Mouse (Mus musculus) R1 (cell line): ENCODE results near the gene Cln6.
"Not testable (repeated sequence)": the region's sequence is repeated elsewhere in the genome, so short reads cannot be mapped to it uniquely, and the experiment has no call there.

ENCODE experiments used
- DNase-seq: peaks from one replicate; pipeline ENCODE4 v3.0.0-alpha.2; 2018; ENCODE audit warnings: low read depth, low spot score

The Cln6 gene

GRCm38 (mm10) chr9:62829877-62830276 lies 8.7 kb upstream of the Cln6 start:
- peak; percentile 91 for DNase-seq

DNA sequence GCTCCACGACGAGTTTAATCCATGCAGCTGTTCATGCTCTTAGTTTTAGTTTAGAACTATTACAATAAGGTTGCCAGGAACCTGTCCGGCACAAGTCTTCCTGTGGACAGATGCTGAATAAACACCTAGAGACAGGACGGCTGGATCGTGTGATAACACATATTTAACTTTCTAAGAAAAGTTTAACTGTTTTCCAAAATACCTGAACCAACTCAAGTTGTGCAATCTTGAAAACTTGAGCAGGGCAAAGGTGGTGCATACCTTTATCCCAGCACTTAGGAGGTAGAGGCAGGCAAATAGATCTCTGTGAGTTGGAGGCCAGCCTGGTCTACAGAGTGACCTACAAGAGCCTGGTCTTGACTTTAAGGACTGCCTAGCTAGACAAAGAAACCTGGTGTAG lies 3.7 kb upstream of the Cln6 start:
- no peak for DNase-seq

DNA sequence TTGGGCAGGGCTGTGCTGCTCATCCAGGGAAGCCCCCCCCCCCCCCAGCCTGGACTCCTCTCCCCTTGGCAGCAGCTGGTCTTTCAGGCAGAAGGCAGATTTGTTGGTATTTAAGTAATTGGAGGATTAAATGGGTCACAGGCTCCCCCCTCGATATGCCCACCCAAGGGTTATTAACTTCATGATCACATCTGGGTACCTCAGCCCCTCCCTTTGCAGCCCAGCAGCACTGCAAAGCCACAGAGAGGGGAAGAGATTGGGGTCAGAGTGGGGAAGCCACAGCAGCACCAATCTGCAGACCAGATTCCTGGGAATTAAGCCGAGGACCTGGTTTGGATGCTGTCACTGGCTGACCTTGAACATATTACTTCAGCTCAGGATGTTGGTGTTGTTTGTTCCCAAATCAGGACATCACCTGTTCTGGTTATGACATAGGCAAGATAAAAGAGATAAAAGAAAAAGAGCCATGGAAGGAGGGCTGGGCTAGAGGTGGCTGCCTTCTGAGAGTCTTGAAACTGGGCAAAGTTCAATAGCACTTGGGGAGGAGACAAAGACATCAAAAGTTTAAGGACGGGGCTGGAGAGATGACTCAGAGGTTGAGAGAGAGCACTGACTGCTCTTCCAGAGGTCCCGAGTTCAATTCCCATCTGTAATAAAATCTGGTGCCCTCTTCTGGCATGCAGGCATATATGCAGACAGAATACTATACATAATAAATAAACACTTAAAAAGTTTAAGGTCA lies 2.7 kb upstream of the Cln6 start:
- DNase-seq = no peak

GRCm38 (mm10) chr9:62837611-62838010 lies 974 bp upstream of the Cln6 start:
- no peak for DNase-seq

GRCm38 (mm10) chr9:62838146-62838505 lies 459 bp upstream of the Cln6 start:
- no peak for DNase-seq

DNA sequence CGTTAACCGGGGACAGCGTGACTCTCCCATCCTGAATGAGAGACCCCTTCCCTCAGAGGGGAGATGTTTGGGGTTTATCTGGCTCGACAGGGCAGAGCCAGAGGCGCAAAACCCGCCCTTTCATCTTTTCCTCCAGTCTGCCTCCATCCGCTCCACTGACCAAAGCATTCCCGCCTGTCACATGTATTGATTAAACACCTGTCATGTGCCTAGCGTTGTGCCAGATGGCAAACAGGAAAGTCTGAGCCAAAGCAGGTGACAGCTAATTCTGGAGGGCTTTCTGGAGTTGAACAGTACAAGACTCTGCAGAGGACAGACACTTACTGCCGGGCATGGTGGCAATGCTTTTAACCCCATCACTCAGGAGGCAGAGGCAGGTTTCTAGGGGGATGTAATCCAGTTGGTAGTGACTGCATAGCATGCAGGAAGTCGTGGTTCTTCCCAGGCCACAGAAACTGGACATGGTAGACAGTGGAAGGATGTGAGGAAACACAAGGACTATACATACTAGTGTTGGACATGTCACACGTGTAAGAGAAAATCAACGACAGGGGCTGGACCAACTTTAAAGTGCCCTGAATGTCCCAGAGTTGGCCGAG lies 686 bp downstream of the Cln6 start:
- peak; percentile 39 for DNase-seq

DNA sequence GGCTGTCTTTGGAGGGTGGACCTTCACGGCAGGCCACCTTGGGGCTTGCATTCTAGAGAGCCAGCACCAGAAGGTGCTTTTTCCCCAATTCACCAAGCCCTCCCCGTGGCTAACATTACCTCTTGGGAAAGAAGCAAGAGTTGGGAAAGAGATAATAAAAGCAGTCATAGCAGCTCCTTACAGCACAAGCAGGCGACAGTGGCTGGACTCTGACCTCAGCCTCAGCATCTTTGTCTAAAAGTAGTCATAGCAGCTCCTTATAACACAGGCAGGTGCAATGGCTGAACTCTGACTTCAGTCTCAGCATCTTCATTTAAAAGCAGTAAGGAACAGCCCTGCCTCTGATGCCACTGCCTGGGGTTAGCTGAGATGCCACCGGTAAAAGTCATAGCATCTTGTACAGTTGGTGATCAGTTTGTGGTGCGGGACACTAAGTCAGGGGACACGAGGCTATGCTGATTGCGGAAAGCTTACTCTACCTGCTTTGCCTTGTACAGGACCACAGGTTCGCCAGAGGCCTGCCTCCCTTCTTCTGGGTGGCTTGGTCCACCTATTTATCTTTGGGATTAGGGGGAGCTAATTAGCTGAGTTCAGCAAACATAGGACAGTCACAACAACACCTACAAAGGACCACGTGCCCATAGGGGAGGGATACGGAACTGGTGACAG lies 4.9 kb downstream of the Cln6 start:
- DNase-seq = no peak

GRCm38 (mm10) chr9:62844461-62844860 lies 5.9 kb downstream of the Cln6 start:
- DNase-seq = no peak

DNA sequence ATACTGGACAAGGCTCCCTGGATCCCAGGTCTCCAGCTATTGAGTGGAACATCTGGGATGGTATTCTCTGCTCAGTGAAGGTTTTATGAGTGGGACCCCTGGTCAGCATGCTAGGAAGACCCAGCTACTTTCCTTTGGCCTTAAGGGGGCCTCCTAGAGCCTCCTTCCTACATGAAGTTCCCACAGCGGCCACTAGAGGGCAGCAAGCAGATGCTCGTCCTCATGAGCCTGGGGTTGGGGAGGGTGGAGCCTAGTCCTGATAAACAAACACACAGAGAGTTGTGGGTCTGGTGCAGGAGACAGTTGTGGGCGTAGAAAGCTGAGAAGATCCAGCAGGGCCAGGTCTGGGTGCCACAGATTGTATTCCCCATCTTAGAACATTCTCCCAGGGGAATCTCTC lies 9.1 kb downstream of the Cln6 start:
- DNase-seq = peak; percentile 92

- DNase-seq = no peak
These were observed 10.1 kb downstream of the Cln6 start for GRCm38 (mm10) chr9:62848641-62849040.

DNA sequence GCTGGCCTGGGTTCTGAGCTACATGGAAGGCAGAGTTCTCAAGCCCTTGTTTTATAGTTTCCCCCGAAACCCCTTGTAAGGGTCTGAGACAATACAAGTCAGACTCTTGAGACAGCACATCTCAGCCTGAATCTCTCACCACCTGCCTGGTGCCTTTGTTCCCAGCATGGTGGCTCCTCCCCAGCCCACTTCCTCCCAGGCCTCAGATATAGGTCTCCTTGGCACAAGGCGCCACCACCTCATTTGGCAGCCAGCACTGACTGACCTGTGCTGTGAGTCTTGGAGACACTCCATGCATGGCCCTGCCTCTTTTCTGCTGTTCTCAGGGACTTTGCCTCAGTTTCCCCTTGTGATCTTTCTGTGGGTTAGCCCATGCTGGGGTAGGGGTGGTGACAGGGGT lies 13.0 kb downstream of the Cln6 start:
- no peak for DNase-seq

DNA sequence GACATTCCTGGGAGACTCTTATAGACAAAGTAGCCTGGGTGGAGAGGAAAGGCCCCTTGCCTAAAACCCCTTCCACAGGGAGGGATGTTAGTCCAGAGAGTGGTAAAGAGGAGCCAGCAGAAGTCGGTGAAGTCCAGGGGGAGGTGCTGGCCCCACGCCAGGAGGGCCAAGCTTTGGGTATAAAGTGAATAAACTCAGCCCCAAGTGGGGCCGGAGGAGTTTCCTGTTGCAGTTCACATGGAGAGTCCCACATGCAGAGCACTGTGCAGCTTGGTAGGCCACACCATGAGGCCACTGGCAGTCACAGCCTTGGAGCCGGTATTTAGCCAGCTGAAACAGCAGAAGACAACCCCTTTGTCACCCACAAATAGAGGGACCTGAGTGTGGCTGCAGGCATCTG lies 15.9 kb downstream of the Cln6 start:
- DNase-seq = no peak

DNA sequence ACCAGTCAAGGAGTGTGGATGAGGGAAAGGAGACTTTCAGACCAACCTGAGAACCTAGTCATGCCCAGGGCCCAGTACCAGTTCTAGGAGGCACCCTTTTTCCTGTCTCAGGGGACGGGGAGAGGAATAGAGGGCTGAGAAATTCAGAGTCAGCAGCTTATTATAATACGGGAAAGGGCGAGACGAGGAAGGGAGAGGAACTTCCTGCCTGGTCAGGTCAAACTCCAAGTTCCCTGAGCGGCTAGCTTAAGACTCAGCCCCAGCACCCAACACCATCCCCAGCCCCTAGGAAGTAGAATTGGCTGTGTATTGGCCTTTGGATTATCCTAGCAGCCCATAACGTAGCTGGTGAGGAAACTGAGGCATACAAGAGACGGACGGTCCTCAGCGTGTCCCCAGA lies 18.6 kb downstream of the Cln6 start:
- DNase-seq = no peak

- DNase-seq = no peak
These were observed 19.2 kb downstream of the Cln6 start, which contains the start of gene Calml4 for GRCm38 (mm10) chr9:62857719-62858261. TSS of gene Calml4 (plus strand) at chr9:62858080.

DNA sequence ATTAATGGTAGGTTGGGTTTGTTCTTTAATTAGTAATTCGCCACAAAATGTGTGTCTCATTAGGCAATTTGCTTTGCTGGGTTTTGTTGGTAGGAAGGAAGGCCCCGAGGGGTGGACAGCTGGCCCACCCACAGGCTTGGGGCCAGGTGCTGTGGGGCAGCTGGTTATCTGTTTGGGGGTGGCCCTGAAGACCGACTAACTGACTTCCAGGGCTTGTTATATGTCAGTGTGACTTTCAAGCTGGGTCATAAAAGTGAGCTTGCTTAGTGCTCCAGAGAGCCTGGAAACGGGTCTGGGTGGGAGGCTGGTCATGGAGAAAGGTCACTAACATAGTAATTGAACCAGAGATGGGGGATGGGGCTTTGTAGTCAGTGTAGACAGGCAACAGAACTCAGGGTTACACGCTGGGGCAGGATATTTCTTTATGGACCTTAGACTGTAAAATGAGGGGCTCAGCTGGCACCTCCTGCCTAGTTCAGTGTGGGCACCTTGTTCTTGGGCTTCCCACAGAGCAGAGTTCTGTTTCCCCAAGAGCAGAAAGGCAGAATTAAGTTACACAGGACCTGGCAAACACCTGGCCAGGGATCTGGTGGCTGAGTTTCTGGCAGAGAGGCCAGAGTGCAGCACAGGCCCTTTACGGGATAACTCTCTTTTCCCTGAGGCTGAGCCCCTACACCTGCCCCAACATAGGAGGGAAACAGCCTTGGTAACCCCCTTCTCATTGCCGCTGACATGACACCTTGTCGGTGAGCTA lies 19.9 kb downstream of the Cln6 start:
- no peak for DNase-seq

- not testable (repeated sequence) for DNase-seq
These were observed 21.5 kb downstream of the Cln6 start for GRCm38 (mm10) chr9:62860102-62860501.

DNA sequence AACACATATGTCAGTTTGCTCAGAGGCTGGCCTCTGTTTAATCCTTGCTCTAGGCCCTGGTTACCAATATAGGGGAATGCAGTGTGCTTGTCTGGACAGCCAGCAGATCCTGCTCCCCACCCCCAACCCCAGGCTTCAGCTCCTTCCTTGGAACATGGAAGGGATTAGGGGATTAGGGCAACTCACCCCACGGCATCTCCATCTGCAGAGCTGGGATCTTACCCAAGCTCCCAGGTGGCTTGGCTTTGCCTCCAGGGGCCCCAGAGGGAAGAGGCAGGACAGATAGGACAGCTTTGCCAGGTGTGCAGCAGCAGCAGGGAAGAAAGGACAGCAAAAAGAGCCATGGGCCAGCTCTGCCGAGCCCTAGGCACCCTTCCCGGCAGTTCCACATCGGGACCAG lies 22.3 kb downstream of the Cln6 start:
- no peak for DNase-seq

DNA sequence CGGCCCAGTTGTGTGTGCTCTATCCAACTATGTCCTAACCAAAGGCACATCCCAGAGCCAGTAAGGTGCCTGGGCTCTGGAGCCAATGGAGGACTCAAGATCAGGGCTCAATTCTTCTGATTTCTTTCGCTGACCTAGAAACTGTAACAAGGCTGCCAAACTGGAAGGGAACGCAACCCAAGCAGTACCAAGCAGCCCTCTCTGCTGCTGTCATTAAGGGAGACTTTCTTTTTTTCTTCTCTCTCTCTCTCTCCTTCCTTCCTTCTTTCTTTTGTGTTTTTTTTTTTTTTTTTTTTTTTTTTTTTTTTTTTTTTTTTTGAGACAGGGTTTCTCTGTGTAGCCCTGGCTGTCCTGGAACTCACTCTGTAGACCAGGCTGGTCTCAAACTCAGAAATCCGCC lies 30.7 kb downstream of the Cln6 start:
- not testable (repeated sequence) for DNase-seq

GRCm38 (mm10) chr9:62870728-62871127 lies 32.1 kb downstream of the Cln6 start:
- DNase-seq = no peak

DNA sequence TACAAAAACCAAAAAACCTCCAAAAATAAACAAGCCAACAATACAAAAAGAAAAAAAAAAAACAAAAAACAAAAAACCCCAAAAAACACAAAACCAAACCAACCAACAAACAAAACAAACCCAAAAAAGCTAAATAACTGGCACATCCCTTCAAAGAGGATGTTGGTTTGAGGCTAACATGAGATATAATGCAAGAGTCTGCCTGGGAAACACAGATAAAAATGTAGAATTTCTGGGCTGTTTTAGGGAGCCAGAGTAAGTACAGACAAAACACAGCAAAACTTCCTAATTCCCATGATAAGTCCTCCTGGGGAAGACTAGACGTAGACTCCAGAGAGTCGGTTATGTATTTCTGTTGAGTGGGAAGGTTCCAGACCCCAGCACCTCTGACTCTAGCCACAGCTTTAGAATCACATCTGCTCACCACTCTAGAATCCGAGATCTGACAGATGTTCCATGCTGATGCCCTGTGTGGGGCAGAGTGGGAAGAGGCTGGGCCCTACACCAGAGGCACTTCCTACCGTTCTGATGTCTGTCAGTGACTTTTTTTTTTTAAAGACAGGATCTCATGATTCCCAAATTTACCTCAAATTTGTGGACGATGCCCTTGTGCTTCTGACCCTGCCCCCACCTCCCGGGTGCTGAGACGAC lies 38.5 kb downstream of the Cln6 start:
- DNase-seq = no peak

DNA sequence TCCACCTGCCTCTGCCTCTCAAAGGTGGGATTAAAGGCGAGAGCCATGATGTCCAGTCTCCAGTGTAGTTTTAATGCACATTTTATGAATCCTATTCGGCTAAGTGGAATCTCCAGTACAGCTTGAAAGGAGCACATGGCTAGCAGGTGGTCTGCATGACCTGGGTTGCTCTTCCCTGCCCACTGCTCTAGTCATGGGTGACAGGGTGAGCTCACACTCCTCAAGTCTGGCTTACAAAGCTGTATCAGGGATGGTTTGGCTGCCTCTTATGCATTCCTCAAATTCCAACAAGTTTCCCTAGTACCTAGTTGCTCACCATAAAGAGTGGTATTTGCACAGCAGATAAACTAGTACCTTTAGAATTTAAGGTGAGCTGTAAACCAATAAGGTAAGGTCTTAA lies 39.2 kb downstream of the Cln6 start:
- DNase-seq = no peak

DNA sequence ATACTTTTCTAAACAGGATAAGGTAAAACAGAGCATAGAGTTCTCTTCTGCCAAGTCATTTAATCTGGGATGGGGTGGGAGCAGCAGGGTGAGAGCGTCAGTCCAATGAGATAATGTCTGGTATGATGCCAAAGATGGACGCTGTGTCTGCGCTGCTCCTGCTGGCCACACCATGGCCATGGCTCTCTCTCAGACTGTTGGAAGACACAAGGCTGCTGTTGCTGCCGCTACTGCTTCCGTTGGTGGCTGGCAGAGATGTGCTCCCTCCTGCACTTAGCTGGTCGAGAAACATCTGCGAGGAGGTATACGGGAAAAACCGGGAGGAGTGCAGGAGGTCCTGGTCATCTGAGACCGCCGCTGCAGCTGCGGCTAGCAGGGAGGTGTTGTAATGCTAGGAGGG lies 43.3 kb downstream of the Cln6 start:
- DNase-seq = no peak
